Mouse (Mus musculus): ENCODE measurements around the gene Ctsl.
A peak's percentile ranks its signal among the peaks of the same experiment; 100 is the strongest.

Ctsl gene

GRCm38 (mm10) chr13:64312024-64312915 is 58.4 kb downstream of the Ctsl start, which contains the start of gene Aaed1:
Aaed1 (minus strand) TSS chr13:64312710.
- DNase-seq (ENCODE audit: low read depth), result peak; percentile 89

GRCm38 (mm10) chr13:64311266-64311665 is 59.4 kb downstream of the Ctsl start:
- no peak for DNase-seq (ENCODE audit: low read depth)

- DNase-seq (ENCODE audit: low read depth), result no peak
Observed at GRCm38 (mm10) chr13:64310585-64310984, 60.1 kb downstream of the Ctsl start.

GRCm38 (mm10) chr13:64309842-64310241 is 60.8 kb downstream of the Ctsl start:
- no peak for DNase-seq (ENCODE audit: low read depth)
